Mouse (Mus musculus) ES-Bruce4 (cell line): ENCODE measurements at regions not wholly inside any gene's neighbourhood (a gene's known extent, or its start where the extent isn't known, plus 50 kb on each side); places are given as distances from the start of the nearest gene placed in this dataset.

Experiments used
- H3K27ac ChIP-seq: 2 replicates; pipeline ENCODE4 v1.5.1; 2012; ENCODE audit warnings: low read length, inconsistent platforms; ENCODE audit not compliant: insufficient read depth
- H3K27me3 ChIP-seq: 2 replicates; pipeline ENCODE4 v1.6.1; 2012; ENCODE audit warnings: mild to moderate bottlenecking, low read length, inconsistent platforms; ENCODE audit not compliant: control insufficient read depth, poor library complexity, insufficient read depth, severe bottlenecking
- H3K36me3 ChIP-seq: 2 replicates; pipeline ENCODE4 v1.6.1; 2012; ENCODE audit warnings: inconsistent platforms, mild to moderate bottlenecking, low read length, moderate library complexity; ENCODE audit not compliant: control insufficient read depth, poor library complexity, insufficient read depth, severe bottlenecking
- H3K4me1 ChIP-seq: one replicate; pipeline ENCODE4 v1.8.1; 2011; ENCODE audit warnings: low read length; ENCODE audit not compliant: control insufficient read depth, insufficient read depth
- H3K4me3 ChIP-seq: 2 replicates; pipeline ENCODE4 v1.5.1; 2011; ENCODE audit warnings: low read depth, mild to moderate bottlenecking, low read length
- H3K9ac ChIP-seq: 2 replicates; pipeline ENCODE4 v1.6.1; 2012; ENCODE audit warnings: low read depth, mild to moderate bottlenecking, inconsistent platforms; ENCODE audit not compliant: poor library complexity, severe bottlenecking
- H3K9me3 ChIP-seq: replicated peaks from 2 replicates; pipeline ENCODE4 v1.6.1; 2012; ENCODE audit warnings: mild to moderate bottlenecking, low read length, inconsistent platforms; ENCODE audit not compliant: control insufficient read depth, poor library complexity, insufficient read depth, severe bottlenecking
- CTCF ChIP-seq: IDR thresholded peaks from one replicate; pipeline ENCODE4 v1.8.1; 2011; ENCODE audit warnings: low read depth, low read length
- EP300 ChIP-seq: IDR thresholded peaks from 2 replicates; pipeline ENCODE4 v1.6.1; 2011; ENCODE audit warnings: low read depth, low read length; ENCODE audit not compliant: insufficient read depth
- POLR2A ChIP-seq: IDR thresholded peaks from one replicate; pipeline ENCODE4 v1.8.1; 2011; ENCODE audit warnings: low read length; ENCODE audit not compliant: insufficient read depth

GRCm38 (mm10) chr13:97618190-97618586 lies 142.2 kb downstream of the Gm10260 start:
- TF ChIP-seq POLR2A (no peak), EP300 (no peak), CTCF (no peak)
- Histone ChIP-seq H3K4me1 (no peaks in the 10 kb centered on the region), H3K27me3 (no peaks in the 10 kb centered on the region; the same call in 1 of the 2 replicates), H3K9ac (no peak overlapping the region), H3K9me3 (no peaks in the 10 kb centered on the region), H3K27ac (no peak overlapping the region), H3K36me3 (no peaks in the 10 kb centered on the region), H3K4me3 (no peak overlapping the region)

GRCm38 (mm10) chr13:97617511-97618189 lies 142.8 kb downstream of the Gm10260 start:
- Histone ChIP-seq H3K4me1 (no peaks in the 10 kb centered on the region), H3K27ac (no peak overlapping the region), H3K27me3 (no peaks in the 10 kb centered on the region; the same call in 1 of the 2 replicates), H3K9me3 (no peaks in the 10 kb centered on the region), H3K4me3 (no peak overlapping the region), H3K9ac (no peak overlapping the region), H3K36me3 (no peaks in the 10 kb centered on the region)
- TF ChIP-seq CTCF (no peak), EP300 (no peak), POLR2A (no peak)

GRCm38 (mm10) chr13:97616919-97617318 lies 143.5 kb downstream of the Gm10260 start:
- Histone ChIP-seq H3K9me3 (no peaks in the 10 kb centered on the region), H3K4me1 (no peaks in the 10 kb centered on the region), H3K36me3 (no peaks in the 10 kb centered on the region), H3K27ac (no peak overlapping the region), H3K27me3 (no peaks in the 10 kb centered on the region; the same call in 1 of the 2 replicates), H3K9ac (no peak overlapping the region), H3K4me3 (no peak overlapping the region)
- TF ChIP-seq POLR2A (no peak), EP300 (no peak), CTCF (no peak)

- TF ChIP-seq CTCF (peak; percentile 83), EP300 (0 out of 2 replicates have a peak, but pooled peaks have one; percentile 23), POLR2A (no peak)
- no peak overlapping the region for H3K4me3 ChIP-seq
- no peaks in the 10 kb centered on the region for H3K36me3 ChIP-seq
- no peaks in the 10 kb centered on the region for H3K9me3 ChIP-seq
- no peaks in the 10 kb centered on the region for H3K4me1 ChIP-seq
- no peaks in the 10 kb centered on the region for H3K27me3 ChIP-seq
- H3K9ac ChIP-seq = no peak overlapping the region
- H3K27ac ChIP-seq = no peak overlapping the region
These were observed 153.2 kb downstream of the Gm10260 start for GRCm38 (mm10) chr13:97607221-97607723.

- H3K4me1 ChIP-seq = no peaks in the 10 kb centered on the region
These were observed 156.0 kb downstream of the Gm10260 start for GRCm38 (mm10) chr13:97604451-97604850.

GRCm38 (mm10) chr13:97601135-97601730 lies 159.2 kb downstream of the Gm10260 start:
- H3K9ac ChIP-seq = no peak overlapping the region
- TF ChIP-seq EP300 (peak; percentile 90), POLR2A (no peak), CTCF (no peak)

More at GRCm38 (mm10) chr13:97604451-97604850, 156.0 kb downstream of the Gm10260 start:
- H3K27ac ChIP-seq = no peak overlapping the region
- H3K9me3 ChIP-seq = no peaks in the 10 kb centered on the region
- no peak overlapping the region for H3K9ac ChIP-seq
- no peaks in the 10 kb centered on the region for H3K36me3 ChIP-seq
- H3K4me3 ChIP-seq = no peak overlapping the region
- no peak for TF ChIP-seq EP300
- TF ChIP-seq CTCF = no peak
- no peak for TF ChIP-seq POLR2A
- H3K27me3 ChIP-seq = no peaks in the 10 kb centered on the region

More at GRCm38 (mm10) chr13:97601135-97601730, 159.2 kb downstream of the Gm10260 start:
- Histone ChIP-seq H3K27me3 (no peaks in the 10 kb centered on the region), H3K27ac (peak overlapping the region; percentile 63), H3K36me3 (no peaks in the 10 kb centered on the region), H3K4me3 (peak overlapping the region; percentile 20; the same call in 1 of the 2 replicates), H3K4me1 (no peaks in the 10 kb centered on the region), H3K9me3 (no peaks in the 10 kb centered on the region)
